Mouse (Mus musculus) activated CD4-positive, CD25-positive, alpha-beta regulatory T cell (primary cell): Measurements from ENCODE around the gene Crispld2. TPM values are rescaled to one million over a fixed set of nuclear protein-coding genes. Genes with fewer than 3 reads are reported as not detected.

Source experiments
- polyA plus RNA-seq, 2 experiments: library from polyadenylated mRNA; unstranded; fragments of 100-300 nt; shearing (Covaris generic); gene quantifications; one replicate each; pipeline ENCODE4 v1.2.1; 2017

Crispld2 gene
- 1 to 10 TPM in 1 of 2 experiments, not detected in 1; 1.1 TPM for polyA plus RNA-seq

GRCm38 (mm10) chr8:119992249-119992648, at the start of gene Crispld2:
Gene Crispld2, plus strand, starts transcription at chr8:119992438.

GRCm38 (mm10) chr8:120101068-120101972, 109.1 kb downstream of the Crispld2 start, which contains the start of gene Zdhhc7:
Gene Zdhhc7, minus strand, starts transcription at chr8:120101482.

Other genes with a start within 250 kb of the Crispld2 start
- 10 to 100 TPM in 1 of 2 experiments, 1 to 10 TPM in 1; 9.8 to 14.4 TPM for gene Tldc1, start 214.0 kb upstream of the Crispld2 start, polyA plus RNA-seq
- 100 to 1,000 TPM; 483 to 520 TPM for gene Cotl1, start 151.9 kb upstream of the Crispld2 start, polyA plus RNA-seq
- 10 to 100 TPM; 21.5 to 26.5 TPM for gene Klhl36, start 130.2 kb upstream of the Crispld2 start, polyA plus RNA-seq
- 10 to 100 TPM; 62.1 to 73.4 TPM for gene Usp10, start 82.1 kb upstream of the Crispld2 start, polyA plus RNA-seq
- 1 to 10 TPM in 1 of 2 experiments, not detected in 1; 7.8 TPM for gene Gm20388, start 81.6 kb upstream of the Crispld2 start, polyA plus RNA-seq
- 10 to 100 TPM; 35.1 to 49.1 TPM for gene Zdhhc7, start 109.0 kb downstream of the Crispld2 start, polyA plus RNA-seq
- gene 6430548M08Rik, start 121.7 kb downstream of the Crispld2 start, polyA plus RNA-seq = 1 to 10 TPM in 1 of 2 experiments, under 1 TPM in 1; 0.87 to 1.1 TPM
- gene Fam92b, start 185.0 kb downstream of the Crispld2 start, polyA plus RNA-seq = not detected
- 10 to 100 TPM; 13.4 to 15.2 TPM for gene Gse1, start 236.0 kb downstream of the Crispld2 start, polyA plus RNA-seq